ENCODE assay signal across 24 mouse cellular contexts in genomic region chr14:121960531-121960930, GRCm38 (mm10). TPM values are rescaled to one million over a fixed set of nuclear protein-coding genes. Genes with fewer than 3 reads are reported as not detected.
DNase-seq lines count a peak whose midpoint lies in the region; ATAC-seq and TF ChIP-seq lines count a peak whose summit lies in the region.
"Had no signal": no experiment of that assay in that cellular context is flagged by ENCODE, and none has a peak within 500 bp of the region (broad histone marks: within the 10 kb centered on the region; RNA-seq: fewer than 3 reads in every experiment).

No protein-coding gene starts in this region.

- no peak overlapping the region for H3K4me2 ChIP-seq in liver, embryonic 11.5 days
- H3K4me2 ChIP-seq: embryonic facial prominence, embryonic 15.5 days; hindbrain, embryonic 13.5 days had no signal

- peaks cover 54% of the 10 kb centered on the region for H3K4me1 ChIP-seq in bone marrow macrophage, adult 2 months (ENCODE audit: control insufficient read depth, insufficient read depth, low read length)
- peaks cover 34% of the 10 kb centered on the region for H3K4me1 ChIP-seq in liver, embryonic 11.5 days (replicated peaks; ENCODE audit: control insufficient read depth, insufficient read depth, low read length)
- H3K4me1 ChIP-seq: embryonic facial prominence, embryonic 15.5 days; forebrain, embryonic 10.5 days had no signal

- H3K36me3 ChIP-seq in splenic B cell, adult 2 months (ENCODE audit: control insufficient read depth, insufficient read depth, low read length, poor library complexity, severe bottlenecking), result peaks cover 7% of the 10 kb centered on the region
- no peaks in the 10 kb centered on the region for H3K36me3 ChIP-seq in liver, embryonic 11.5 days (ENCODE audit: control insufficient read depth, insufficient read depth, low read length)
- H3K36me3 ChIP-seq: embryonic facial prominence, embryonic 15.5 days; hindbrain, embryonic 13.5 days had no signal

- no peak overlapping the region for H3K4me3 ChIP-seq in bone marrow macrophage, adult 2 months (ENCODE audit: insufficient read depth, low read length)
- no peak overlapping the region for H3K4me3 ChIP-seq in liver, embryonic 11.5 days (ENCODE audit: low read depth, low read length)
- H3K4me3 ChIP-seq: embryonic facial prominence, embryonic 15.5 days; erythroblast, embryonic 14.5 days; forebrain, embryonic 10.5 days; heart, adult 2 months; hindbrain, embryonic 13.5 days had no signal

- intact Hi-C loops in heart, postnatal 36 days (cut with DNase I), result no loop called here

- H3K9ac ChIP-seq in liver, embryonic 11.5 days (ENCODE audit: low read depth, low read length), result no peak overlapping the region
- H3K9ac ChIP-seq: embryonic facial prominence, embryonic 15.5 days; hindbrain, embryonic 13.5 days had no signal

- peak; percentile 88 for DNase-seq in heart, adult 11 months
- DNase-seq in heart, postnatal 36 days, result no peak
- peak; percentile 59 for DNase-seq in CD4-positive helper T cell, adult 2 months (ENCODE audit: low read depth, low spot score)
- DNase-seq in splenic B cell, adult 2 months (ENCODE audit: low read depth, low spot score), result peak; percentile 49
- no peak for DNase-seq in liver, embryonic 11.5 days (ENCODE audit: low spot score)
- DNase-seq in right cerebral cortex, postnatal 36 days (ENCODE audit: low spot score in 2 of 2), result no peak
- DNase-seq: adrenal gland, adult 2 months; adrenal gland, postnatal 25 days; cerebellum, adult 2 months; cerebellum, postnatal 14 days; embryo, embryonic 11 days; heart, adult 2 months; heart, postnatal 4 days had no signal

- WGBS in liver, embryonic 11.5 days, result 46% methylated on average over 2 of the region's 2 CpGs

- no peaks in the 10 kb centered on the region for H3K27me3 ChIP-seq in splenic B cell, adult 2 months (ENCODE audit: control insufficient read depth, insufficient read depth, low read length, poor library complexity, severe bottlenecking)
- no peaks in the 10 kb centered on the region for H3K27me3 ChIP-seq in liver, embryonic 11.5 days (replicated peaks; ENCODE audit: control insufficient read depth, insufficient read depth, low read length)
- H3K27me3 ChIP-seq: embryonic facial prominence, embryonic 15.5 days; hindbrain, embryonic 13.5 days; Patski had no signal

- ATAC-seq in liver, embryonic 11.5 days (replicated peaks; ENCODE audit: low FRiP score), result no peak
- ATAC-seq: forebrain, embryonic 14.5 days; hindbrain, postnatal 0 days; intestine, postnatal 0 days; Patski had no signal

- no peaks in the 10 kb centered on the region for H3K9me3 ChIP-seq in liver, embryonic 11.5 days (ENCODE audit: control insufficient read depth, low read length)
- H3K9me3 ChIP-seq: embryonic facial prominence, embryonic 15.5 days; forebrain, embryonic 10.5 days; hindbrain, embryonic 13.5 days had no signal

- TF ChIP-seq CTCF in bone marrow macrophage, adult 2 months (IDR thresholded peaks at IDR 0.05; ENCODE audit: low read depth, low read length), result no peak

- peak overlapping the region; percentile 91 for H3K27ac ChIP-seq in bone marrow macrophage, adult 2 months (ENCODE audit: insufficient read depth, low read depth, low read length)
- H3K27ac ChIP-seq in liver, embryonic 11.5 days (ENCODE audit: low read depth, low read length), result no peak overlapping the region
- H3K27ac ChIP-seq: embryonic facial prominence, embryonic 15.5 days; forebrain, embryonic 10.5 days; hindbrain, embryonic 13.5 days; hindbrain, postnatal 0 days had no signal

- TF ChIP-seq POLR2A in bone marrow macrophage, adult 2 months (IDR thresholded peaks at IDR 0.05; ENCODE audit: borderline replicate concordance, low read depth, low read length), result no peak

RNA-seq across cellular contexts. Expression of gene Gpr183, which starts 4.5 kb away (rescaled TPM):
- 1 to 10 TPM; 1.2 to 2.0 TPM for total RNA-seq in heart, postnatal 36 days (2021)
- polyA plus RNA-seq in bone marrow macrophage, adult 2 months (2012; ENCODE audit: insufficient read depth, insufficient read length, missing spikeins), result 33.0 and 34.1 TPM in 2 replicates
- polyA plus RNA-seq in liver, embryonic 11.5 days (2014; fragmentation: Nextera tagmentation; extraction: Ambion mirVana), result 3.2 and 3.9 TPM in 2 replicates
- polyA plus RNA-seq: Patski had no signal

RNA-seq across cellular contexts. Expression of gene Gpr18, which starts 45.0 kb away (rescaled TPM):
- total RNA-seq in heart, postnatal 36 days (2021), result under 1 TPM; 0.33 to 0.46 TPM
- 6.5 and 6.8 TPM in 2 replicates for polyA plus RNA-seq in bone marrow macrophage, adult 2 months (2012; ENCODE audit: insufficient read depth, insufficient read length, missing spikeins)
- not detected in 2 replicates for polyA plus RNA-seq in liver, embryonic 11.5 days (2014; fragmentation: Nextera tagmentation; extraction: Ambion mirVana)
- total RNA-seq: gastrocnemius, adult 8-10 months; gastrocnemius, postnatal 4 days; heart, postnatal 4 days; hindbrain, postnatal 0 days had no signal
- polyA plus RNA-seq: cerebellum, adult 2 months; erythroblast, embryonic 14.5 days; forebrain, embryonic 14.5 days; hindbrain, postnatal 0 days had no signal

Comparison
In these comparisons a context has a peak if more than half of its experiments do, and no peak if none do; other contexts are left out.
1. DNase-seq: peak in heart, adult 11 months (single experiment), CD4-positive helper T cell, adult 2 months (single experiment) and splenic B cell, adult 2 months (single experiment); none in heart, postnatal 36 days (0 of 2), liver, embryonic 11.5 days (single experiment) and right cerebral cortex, postnatal 36 days (0 of 2).